Mouse (Mus musculus) embryonic fibroblast, embryonic 13.5 days (primary cell): ENCODE data around the gene Adamts4.

Experiments
- CTCF ChIP-seq: IDR thresholded peaks from 2 replicates; pipeline ENCODE4 v1.5.1; 2011; ENCODE audit warnings: mild to moderate bottlenecking, control low read depth, low read length, moderate library complexity, borderline replicate concordance; ENCODE audit not compliant: insufficient read depth
- POLR2A ChIP-seq: IDR thresholded peaks from 2 replicates; pipeline ENCODE4 v1.6.1; 2011; ENCODE audit warnings: low read depth, mild to moderate bottlenecking, control low read depth, low read length, moderate library complexity

GRCm38 (mm10) chr1:171204249-171204644, 46.0 kb upstream of the Adamts4 start:
- no peak for TF ChIP-seq POLR2A
- TF ChIP-seq CTCF: no peak
